Comparison of ENCODE assay signal across 9 mouse cellular contexts in the genomic region with DNA sequence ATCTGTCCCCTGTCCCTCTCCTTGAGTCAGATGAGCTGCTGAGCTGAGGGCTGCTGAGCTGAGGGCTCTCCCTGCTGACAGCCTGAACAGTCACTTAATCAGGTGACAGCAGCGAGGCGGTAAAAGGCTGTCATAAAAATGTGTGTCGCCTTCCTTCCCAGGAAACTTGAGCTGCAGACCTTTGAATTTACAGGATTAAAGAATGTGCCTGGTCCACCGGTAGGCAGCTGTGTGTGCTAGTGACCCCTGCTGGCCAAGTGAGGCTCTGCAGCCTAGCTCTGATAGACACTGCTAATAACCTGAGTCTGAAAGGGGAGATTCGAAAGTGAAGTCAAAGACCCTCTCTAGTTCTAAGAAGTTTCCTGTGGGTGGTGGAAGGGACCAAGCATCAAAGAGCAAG. TPM values are rescaled to one million over a fixed set of nuclear protein-coding genes. Genes with fewer than 3 reads are reported as not detected.
DNase-seq lines count a peak whose midpoint lies in the region; ATAC-seq and TF ChIP-seq lines count a peak whose summit lies in the region.
"Had no signal": no experiment of that assay in that cellular context is flagged by ENCODE, and none has a peak within 500 bp of the region (broad histone marks: within the 10 kb centered on the region; RNA-seq: fewer than 3 reads in every experiment).

No protein-coding gene starts in this region.

- H3K9ac ChIP-seq in hindbrain, embryonic 14.5 days = no peak overlapping the region
- H3K9ac ChIP-seq: limb, embryonic 15.5 days had no signal

- H3K27ac ChIP-seq in hindbrain, embryonic 14.5 days = no peak overlapping the region
- H3K27ac ChIP-seq: limb, embryonic 15.5 days had no signal

- H3K4me1 ChIP-seq in hindbrain, embryonic 14.5 days (replicated peaks; ENCODE audit: control insufficient read depth, insufficient read depth, low read length) = no peaks in the 10 kb centered on the region
- H3K4me1 ChIP-seq: limb, embryonic 15.5 days had no signal

- WGBS in hindbrain, embryonic 14.5 days = 7% methylated on average over 5 of the region's 5 CpGs

- no peaks in the 10 kb centered on the region for H3K36me3 ChIP-seq in hindbrain, embryonic 14.5 days (replicated peaks; ENCODE audit: control insufficient read depth, insufficient read depth)
- H3K36me3 ChIP-seq: limb, embryonic 15.5 days had no signal

- TF ChIP-seq CTCF in brain, embryonic 14.5 days (IDR thresholded peaks at IDR 0.05; ENCODE audit: borderline replicate concordance, extremely low read depth, insufficient read depth, insufficient read length) = peak; percentile 99

- TF ChIP-seq POLR2A in brain, embryonic 14.5 days (IDR thresholded peaks at IDR 0.05; ENCODE audit: borderline replicate concordance, extremely low read depth, insufficient read depth, insufficient read length, poor library complexity, severe bottlenecking) = no peak

- no peak overlapping the region for H3K4me3 ChIP-seq in hindbrain, embryonic 14.5 days (replicated peaks; ENCODE audit: low read length)
- H3K4me3 ChIP-seq: limb, embryonic 15.5 days had no signal

- no peaks in the 10 kb centered on the region for H3K27me3 ChIP-seq in hindbrain, embryonic 14.5 days (ENCODE audit: control insufficient read depth, insufficient read depth, low read length)

- ATAC-seq in erythroid progenitor cell, adult 5-6 weeks (replicated peaks; ENCODE audit: low FRiP score, poor library complexity, severe bottlenecking) = peak; percentile 75; the same call in 1 of the 2 replicates
- peak; percentile 73; the same call in 1 of the 2 replicates for ATAC-seq in hindbrain, embryonic 14.5 days (ENCODE audit: low FRiP score)
- ATAC-seq in megakaryocyte-erythroid progenitor cell, adult 5-6 weeks (replicated peaks; ENCODE audit: low FRiP score, low TSS enrichment, poor library complexity, severe bottlenecking) = peak; percentile 83
- no peak for ATAC-seq in inflammation-experienced regulatory T-cells, adult 6 months

- H3K9me3 ChIP-seq in hindbrain, embryonic 14.5 days (ENCODE audit: control insufficient read depth, low read length) = no peaks in the 10 kb centered on the region
- H3K9me3 ChIP-seq: limb, embryonic 15.5 days had no signal

- DNase-seq in Muller cell, postnatal 12 days (ENCODE audit: inconsistent ontology term) = peak; percentile 53
- DNase-seq in brain, embryonic 14.5 days (ENCODE audit: low read depth) = peak; percentile 87
- peak; percentile 89 for DNase-seq in hindbrain, embryonic 14.5 days (ENCODE audit: low spot score)
- DNase-seq in layer of hippocampus, postnatal 25 days (ENCODE audit: extremely low spot score in 1 of 2, low spot score in 1 of 2) = peak; percentile 78 to 92
- peak; percentile 80 for DNase-seq in right cerebral cortex, postnatal 4 days

- no peak overlapping the region for H3K4me2 ChIP-seq in hindbrain, embryonic 14.5 days (replicated peaks)
- H3K4me2 ChIP-seq: limb, embryonic 15.5 days had no signal

RNA-seq across cellular contexts. Expression of gene Slc6a1, which starts 32.1 kb away (rescaled TPM):
- 210 and 269 TPM in 2 replicates for polyA plus RNA-seq in brain, embryonic 14.5 days (2012; rRNA removed)
- total RNA-seq in erythroid progenitor cell, adult 5-6 weeks (2015; ENCODE audit: low replicate concordance) = 1.3 TPM in 1 of 2 replicates, not detected in the other
- not detected in 2 replicates for total RNA-seq in erythroid progenitor cell, adult 5-6 weeks (2017; ENCODE audit: low replicate concordance)
- polyA plus RNA-seq in hindbrain, embryonic 14.5 days (2014; fragmentation: Nextera tagmentation; extraction: Ambion mirVana) = 135 and 154 TPM in 2 replicates
- total RNA-seq in layer of hippocampus, postnatal 25 days (2021) = 100 to 1,000 TPM; 292 to 295 TPM
- 6.2 TPM in 1 of 2 replicates, not detected in the other for total RNA-seq in megakaryocyte-erythroid progenitor cell, adult 5-6 weeks (2014; fragmentation: Nextera tagmentation)
- 0.61 TPM in 1 of 2 replicates, not detected in the other for total RNA-seq in megakaryocyte-erythroid progenitor cell, adult 5-6 weeks (2017)
- polyA plus RNA-seq in inflammation-experienced regulatory T-cells, adult 6 months (2017; shearing (Covaris generic)) = under 1 TPM in 1 of 3 experiments, not detected in 2; 0.48 TPM

Comparison
In these comparisons a context has a peak if more than half of its experiments do, and no peak if none do; other contexts are left out.
1. RNA of gene Slc6a1, which starts 32.1 kb away (total RNA-seq): 292 to 295 TPM in layer of hippocampus, postnatal 25 days; 1.3 TPM in erythroid progenitor cell, adult 5-6 weeks and 0.61 to 6.2 TPM in megakaryocyte-erythroid progenitor cell, adult 5-6 weeks; every median in the first group is over 10 times any median in the second.
2. Peak in every context shown above with its lines, with median percentiles within 50 percentile points of each other: DNase-seq.